Mouse (Mus musculus) adrenal gland, postnatal 14 days (tissue): ENCODE measurements at regions not wholly inside any gene's neighbourhood (a gene's known extent, or its start where the extent isn't known, plus 50 kb on each side); places are given as distances from the start of the nearest gene placed in this dataset.

Experiments
- DNase-seq: peaks from one replicate; pipeline ENCODE4 v3.0.0; 2021; ENCODE audit warnings: mixed read lengths

DNA sequence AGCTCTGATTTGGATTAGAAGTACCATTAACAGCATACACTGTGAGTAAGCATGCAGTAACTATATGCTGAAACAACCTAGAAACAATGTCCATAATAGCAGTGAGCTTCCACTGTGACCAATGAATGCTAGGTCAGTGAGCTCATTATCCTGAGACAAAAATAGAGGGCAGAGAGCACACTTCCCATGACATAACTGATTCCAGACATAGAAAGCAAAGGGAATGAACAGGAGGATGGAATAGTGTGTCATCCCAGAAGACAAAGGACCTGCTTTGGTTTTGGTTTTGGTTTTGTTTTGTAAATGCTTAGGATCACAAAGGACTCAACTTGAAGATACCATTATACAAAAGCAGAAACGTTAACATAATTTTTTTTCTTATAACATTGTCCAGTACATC is 150.8 kb upstream of the Nr3c2 start:
- no peak for DNase-seq

GRCm38 (mm10) chr8:76750286-76750685 is 149.0 kb upstream of the Nr3c2 start:
- DNase-seq, result no peak

- peak; percentile 17 for DNase-seq
Measured at GRCm38 (mm10) chr8:76754166-76754565, 145.1 kb upstream of the Nr3c2 start.

DNA sequence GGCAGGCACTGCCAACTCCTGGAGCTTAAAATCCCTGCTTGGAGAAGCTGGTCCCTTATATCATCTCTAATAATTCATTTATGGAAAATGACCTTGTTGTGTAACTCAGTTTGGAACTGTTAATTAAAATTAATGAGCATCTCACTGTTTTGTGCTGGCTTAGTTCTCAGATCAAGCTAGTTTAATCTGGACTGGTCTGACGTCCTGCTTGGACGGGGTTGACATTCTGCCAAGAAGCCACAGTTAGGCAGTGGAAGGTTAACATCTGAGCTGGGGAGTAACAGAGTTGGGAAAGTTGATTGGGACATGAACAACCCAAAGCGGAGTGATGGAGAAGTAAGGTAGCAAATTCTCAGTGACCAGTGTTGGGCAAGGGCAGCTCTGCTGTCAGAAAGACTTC is 135.0 kb upstream of the Nr3c2 start:
- DNase-seq, result no peak

DNA sequence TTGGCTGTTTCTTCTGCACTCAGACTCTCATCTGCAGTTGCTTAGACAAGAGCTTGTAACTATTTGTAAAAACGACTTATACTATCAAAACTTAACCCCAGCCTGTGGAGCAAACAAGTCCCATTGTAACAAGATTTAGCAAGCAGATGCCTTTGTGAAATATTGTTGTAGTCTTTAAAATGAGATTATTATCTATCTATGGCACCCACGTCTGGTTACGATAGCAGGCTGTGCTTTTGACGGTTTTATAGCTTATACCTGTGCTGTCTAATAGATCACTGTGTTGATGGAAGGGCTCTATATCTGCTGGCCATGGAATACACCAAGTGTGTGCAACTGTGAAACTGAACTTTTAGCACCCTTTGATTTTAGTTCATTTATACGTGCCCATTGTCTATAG is 130.9 kb upstream of the Nr3c2 start:
- no peak for DNase-seq

- no peak for DNase-seq
Measured at GRCm38 (mm10) chr8:76787744-76788143, 111.5 kb upstream of the Nr3c2 start.

DNA sequence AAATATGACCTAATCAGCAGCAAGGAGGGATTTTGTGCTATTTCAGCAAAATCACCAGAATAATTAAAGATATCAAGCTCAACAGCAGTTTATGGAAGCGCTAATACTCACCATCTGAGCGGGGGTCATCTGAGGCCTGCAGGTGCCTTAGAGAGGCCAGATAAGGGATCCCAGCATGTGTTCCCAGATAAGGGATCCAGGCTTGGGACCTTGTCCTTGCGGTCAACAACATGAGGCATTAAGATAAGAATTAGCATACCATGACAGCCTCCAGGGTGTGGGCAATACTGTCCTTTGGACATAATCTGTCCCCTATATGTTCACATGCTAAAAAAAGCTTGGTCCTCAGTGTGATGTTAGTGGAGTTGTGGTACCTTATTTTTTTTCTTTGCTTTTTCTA is 105.4 kb upstream of the Nr3c2 start:
- no peak for DNase-seq

DNA sequence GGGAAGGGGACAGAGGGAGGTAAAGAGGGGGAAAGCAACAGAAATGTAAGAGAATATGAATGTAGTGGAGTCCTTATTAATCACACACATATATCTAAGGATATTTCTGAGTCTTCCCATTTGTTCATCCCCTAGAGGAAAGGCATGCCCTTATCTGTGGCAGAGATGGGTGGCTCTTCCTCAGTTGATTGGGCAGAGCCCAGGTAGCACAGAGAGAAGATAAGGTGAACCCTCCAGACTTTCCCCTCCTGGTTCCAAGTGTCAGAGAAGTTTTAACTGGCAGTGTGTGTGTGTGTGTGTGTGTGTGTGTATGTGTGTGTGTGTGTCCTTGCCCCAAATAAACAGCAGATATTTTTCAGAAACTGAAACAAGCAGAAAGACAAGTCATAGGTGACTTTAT is 99.2 kb upstream of the Nr3c2 start:
- no peak for DNase-seq

DNA sequence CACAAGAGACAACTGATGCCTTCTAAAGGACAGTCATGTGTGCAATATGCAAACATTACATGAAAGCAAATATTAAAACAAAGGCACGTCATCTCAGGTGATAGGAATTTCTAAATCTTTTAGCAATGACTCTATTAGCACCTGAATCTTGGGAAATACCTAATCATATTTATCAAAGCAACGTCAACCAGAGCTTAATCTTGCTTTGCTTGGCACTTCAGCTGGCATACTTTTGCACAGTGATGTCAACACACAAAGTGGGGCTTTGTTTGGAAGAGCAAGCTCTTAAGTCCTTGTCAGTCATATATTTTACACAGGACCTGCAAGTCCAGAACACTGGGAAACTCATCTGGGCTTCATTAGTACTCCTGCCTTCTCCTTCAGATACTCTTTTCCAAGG is 75.8 kb upstream of the Nr3c2 start:
- no peak for DNase-seq
